Mouse (Mus musculus): ENCODE data around the gene Cilp2. TPM values are rescaled to one million over a fixed set of nuclear protein-coding genes. Genes with fewer than 3 reads are reported as not detected.

Cilp2 gene
- polyA plus RNA-seq, 1 experiment = 2.2 TPM

- no peaks in the 10 kb centered on the region for H3K36me3 ChIP-seq (ENCODE audit: control insufficient read depth, insufficient read depth, low read length)
- TF ChIP-seq CTCF (IDR thresholded peaks at IDR 0.05; ENCODE audit: borderline replicate concordance, control insufficient read depth, extremely low read depth, insufficient read depth, low read length, poor library complexity) = 0 out of 2 replicates have a peak, but pooled peaks have one; percentile 23
- TF ChIP-seq POLR2A (IDR thresholded peaks at IDR 0.05; ENCODE audit: control insufficient read depth, extremely low read depth, insufficient read depth, low read length, poor library complexity) = no peak
- peak within 1 kb of the TSS; percentile 63 for H3K27ac ChIP-seq (ENCODE audit: control insufficient read depth, insufficient read depth, low read length)
- H3K4me1 ChIP-seq (replicated peaks; ENCODE audit: control insufficient read depth, insufficient read depth, low read length) = peaks cover 2% of the 10 kb centered on the region
- H3K4me3 ChIP-seq (ENCODE audit: control insufficient read depth, insufficient read depth, low read length) = peak within 1 kb of the TSS; percentile 87
- 6% methylated on average over 89 of the region's 89 CpGs for WGBS
- DNase-seq = peak; percentile 54
- H3K27me3 ChIP-seq (ENCODE audit: control insufficient read depth, insufficient read depth, low read length) = no peaks in the 10 kb centered on the region
Measured at GRCm38 (mm10) chr8:69902163-69903062, 14.9 kb upstream of the Cilp2 start, which contains the start of the genes Tssk6, Ndufa13 and Yjefn3. TSS of gene Tssk6 (plus strand) at chr8:69902184. TSS of gene Ndufa13 (minus strand) at chr8:69902558. TSS of gene Yjefn3 (minus strand) at chr8:69902712.

- WGBS = 2% methylated on average over 41 of the region's 41 CpGs
- TF ChIP-seq POLR2A (IDR thresholded peaks at IDR 0.05; ENCODE audit: control insufficient read depth, extremely low read depth, insufficient read depth, low read length, poor library complexity) = peak; percentile 87
- peak; percentile 96 for TF ChIP-seq CTCF (IDR thresholded peaks at IDR 0.05; ENCODE audit: borderline replicate concordance, control insufficient read depth, extremely low read depth, insufficient read depth, low read length, poor library complexity)
- DNase-seq = peak; percentile 98
- peaks cover 2% of the 10 kb centered on the region for H3K4me1 ChIP-seq (replicated peaks; ENCODE audit: control insufficient read depth, insufficient read depth, low read length)
- H3K36me3 ChIP-seq (ENCODE audit: control insufficient read depth, insufficient read depth, low read length) = no peaks in the 10 kb centered on the region
- H3K27me3 ChIP-seq (ENCODE audit: control insufficient read depth, insufficient read depth, low read length) = no peaks in the 10 kb centered on the region
- H3K27ac ChIP-seq (ENCODE audit: control insufficient read depth, insufficient read depth, low read length) = peak overlapping the region; percentile 63
- H3K4me3 ChIP-seq (ENCODE audit: control insufficient read depth, insufficient read depth, low read length) = peak overlapping the region; percentile 87
Measured at GRCm38 (mm10) chr8:69901484-69902162, 14.1 kb upstream of the Cilp2 start.

GRCm38 (mm10) chr8:69900895-69901451 is 13.5 kb upstream of the Cilp2 start:
- Histone ChIP-seq H3K36me3 (ENCODE audit: control insufficient read depth, insufficient read depth, low read length) (no peaks in the 10 kb centered on the region), H3K27me3 (ENCODE audit: control insufficient read depth, insufficient read depth, low read length) (no peaks in the 10 kb centered on the region), H3K4me1 (replicated peaks; ENCODE audit: control insufficient read depth, insufficient read depth, low read length) (peaks cover 2% of the 10 kb centered on the region), H3K4me3 (ENCODE audit: control insufficient read depth, insufficient read depth, low read length) (peak overlapping the region; percentile 87), H3K27ac (ENCODE audit: control insufficient read depth, insufficient read depth, low read length) (peak overlapping the region; percentile 45; the same call in 1 of the 2 replicates)
- DNase-seq = no peak
- TF ChIP-seq CTCF (IDR thresholded peaks at IDR 0.05; ENCODE audit: borderline replicate concordance, control insufficient read depth, extremely low read depth, insufficient read depth, low read length, poor library complexity) = no peak
- no peak for TF ChIP-seq POLR2A (IDR thresholded peaks at IDR 0.05; ENCODE audit: control insufficient read depth, extremely low read depth, insufficient read depth, low read length, poor library complexity)
- WGBS = 5% methylated on average over 12 of the region's 12 CpGs

GRCm38 (mm10) chr8:69899876-69900275 is 12.4 kb upstream of the Cilp2 start:
- TF ChIP-seq POLR2A (IDR thresholded peaks at IDR 0.05; ENCODE audit: control insufficient read depth, extremely low read depth, insufficient read depth, low read length, poor library complexity) = no peak
- no peak for TF ChIP-seq CTCF (IDR thresholded peaks at IDR 0.05; ENCODE audit: borderline replicate concordance, control insufficient read depth, extremely low read depth, insufficient read depth, low read length, poor library complexity)
- H3K36me3 ChIP-seq (ENCODE audit: control insufficient read depth, insufficient read depth, low read length) = no peaks in the 10 kb centered on the region
- 100% methylated on average over 2 of the region's 2 CpGs for WGBS
- H3K27ac ChIP-seq (ENCODE audit: control insufficient read depth, insufficient read depth, low read length) = no peak overlapping the region
- H3K4me3 ChIP-seq (ENCODE audit: control insufficient read depth, insufficient read depth, low read length) = no peak overlapping the region
- DNase-seq = no peak
- no peaks in the 10 kb centered on the region for H3K27me3 ChIP-seq (ENCODE audit: control insufficient read depth, insufficient read depth, low read length)
- H3K4me1 ChIP-seq (replicated peaks; ENCODE audit: control insufficient read depth, insufficient read depth, low read length) = peaks cover 2% of the 10 kb centered on the region

GRCm38 (mm10) chr8:69897857-69898256 is 10.4 kb upstream of the Cilp2 start:
- Histone ChIP-seq H3K4me3 (ENCODE audit: control insufficient read depth, insufficient read depth, low read length) (no peak overlapping the region), H3K27ac (ENCODE audit: control insufficient read depth, insufficient read depth, low read length) (no peak overlapping the region), H3K27me3 (ENCODE audit: control insufficient read depth, insufficient read depth, low read length) (no peaks in the 10 kb centered on the region), H3K36me3 (ENCODE audit: control insufficient read depth, insufficient read depth, low read length) (0 out of 2 replicates have a peak, but pooled peaks cover 3% of the 10 kb centered on the region), H3K4me1 (replicated peaks; ENCODE audit: control insufficient read depth, insufficient read depth, low read length) (peaks cover 2% of the 10 kb centered on the region)
- 91% methylated on average over 6 of the region's 6 CpGs for WGBS
- DNase-seq = no peak
- TF ChIP-seq CTCF (IDR thresholded peaks at IDR 0.05; ENCODE audit: borderline replicate concordance, control insufficient read depth, extremely low read depth, insufficient read depth, low read length, poor library complexity) (no peak), POLR2A (IDR thresholded peaks at IDR 0.05; ENCODE audit: control insufficient read depth, extremely low read depth, insufficient read depth, low read length, poor library complexity) (no peak)

Measured in thymus, adult 2 months (tissue).